Mouse (Mus musculus) hindbrain, embryonic 11.5 days (tissue): ENCODE results near the gene Plxnc1. TPM values are rescaled to one million over a fixed set of nuclear protein-coding genes. Genes with fewer than 3 reads are reported as not detected.
A peak's percentile ranks its signal among the peaks of the same experiment; 100 is the strongest.

Experiments used
- ATAC-seq: fragments of 200-750 bp; cut with Nextera tagmentation; 2 replicates; pipeline ENCODE4 v1.8.0; 2017; ENCODE audit warnings: mild to moderate bottlenecking, moderate TSS enrichment, moderate library complexity; ENCODE audit not compliant: low FRiP score
- DNase-seq: peaks from one replicate; pipeline ENCODE4 v3.0.0-alpha.2; 2015; ENCODE audit warnings: low spot score
- H3K27ac ChIP-seq: fragments of 300-500 bp; sonication (generic); 2 replicates; pipeline ENCODE4 v1.5.1; 2014; ENCODE audit warnings: mild to moderate bottlenecking, low read depth, low read length
- H3K27me3 ChIP-seq: fragments of 300-500 bp; sonication (generic); 2 replicates; pipeline ENCODE4 v1.6.1; 2014; ENCODE audit warnings: mild to moderate bottlenecking, low read length, moderate library complexity, mixed read lengths; ENCODE audit not compliant: control insufficient read depth, insufficient read depth
- H3K36me3 ChIP-seq: fragments of 300-500 bp; sonication (generic); 2 replicates; pipeline ENCODE4 v1.6.1; 2014; ENCODE audit warnings: mild to moderate bottlenecking, low read length, moderate library complexity, mixed read lengths; ENCODE audit not compliant: control insufficient read depth, insufficient read depth
- H3K4me1 ChIP-seq: fragments of 300-500 bp; sonication (generic); replicated peaks from 2 replicates; pipeline ENCODE4 v1.6.1; 2014; ENCODE audit warnings: low read length, mixed read lengths; ENCODE audit not compliant: control insufficient read depth, insufficient read depth
- H3K4me2 ChIP-seq: fragments of 300-500 bp; sonication (generic); replicated peaks from 2 replicates; pipeline ENCODE4 v1.6.1; 2014; ENCODE audit warnings: mild to moderate bottlenecking, low read depth, low read length
- H3K4me3 ChIP-seq: fragments of 300-500 bp; sonication (generic); 2 replicates; pipeline ENCODE4 v1.5.1; 2014; ENCODE audit warnings: low read depth, low read length
- H3K9ac ChIP-seq: fragments of 300-500 bp; sonication (generic); 2 replicates; pipeline ENCODE4 v1.6.1; 2014; ENCODE audit warnings: low read depth, low read length
- H3K9me3 ChIP-seq: fragments of 300-500 bp; sonication (generic); 2 replicates; pipeline ENCODE4 v1.6.1; 2016; ENCODE audit warnings: low read length; ENCODE audit not compliant: control insufficient read depth
- WGBS: fragments of 180-500 bp; shearing (Covaris S2); extraction: QIAGEN DNeasy Blood & Tissue Kit; methylation state at CpG from one replicate; pipeline ENCODE4 v1.1.7; 2014; 5-methylcytosine and 5-hydroxymethylcytosine counted together
- polyA plus RNA-seq: library from polyadenylated mRNA; unstranded; fragments of >200 nt; fragmentation: Nextera tagmentation; extraction: Ambion mirVana; gene quantifications from 2 replicates; pipeline ENCODE4 v1.2.1, GENCODE M21; 2014

The Plxnc1 gene
- 3.3 and 4.5 TPM in 2 replicates for polyA plus RNA-seq

- Histone ChIP-seq H3K36me3 (no peaks in the 10 kb centered on the region), H3K27ac (peak within 1 kb of the TSS; percentile 88), H3K9me3 (no peaks in the 10 kb centered on the region), H3K27me3 (peaks cover 11% of the 10 kb centered on the region), H3K4me3 (peak within 1 kb of the TSS; percentile 68), H3K4me1 (0 out of 2 replicates have a peak, but pooled peaks cover 3% of the 10 kb centered on the region), H3K9ac (peak within 1 kb of the TSS; percentile 78), H3K4me2 (peak within 1 kb of the TSS; percentile 93)
- DNase-seq (peak; percentile 78), ATAC-seq (peak; percentile 68)
- WGBS, result under 1% methylated on average over 27 of the region's 57 CpGs
Measured at GRCm38 (mm10) chr10:94944691-94945205, at the start of gene Plxnc1. TSS of gene Plxnc1 (minus strand) at chr10:94944835.

GRCm38 (mm10) chr10:94992127-94992526 lies 47.5 kb upstream of the Plxnc1 start:
- WGBS, result 10% methylated on average over 9 of the region's 9 CpGs
- Histone ChIP-seq H3K36me3 (no peaks in the 10 kb centered on the region), H3K4me1 (no peaks in the 10 kb centered on the region; the same call in 1 of the 2 replicates), H3K9me3 (no peaks in the 10 kb centered on the region), H3K4me3 (no peak overlapping the region), H3K27me3 (no peaks in the 10 kb centered on the region), H3K4me2 (no peak overlapping the region), H3K9ac (no peak overlapping the region), H3K27ac (no peak overlapping the region)
- DNase-seq (peak; percentile 85), ATAC-seq (peak; percentile 60)

GRCm38 (mm10) chr10:94991564-94992097 lies 47.0 kb upstream of the Plxnc1 start:
- Histone ChIP-seq H3K9me3 (no peaks in the 10 kb centered on the region), H3K4me2 (peak overlapping the region; percentile 22; the same call in 1 of the 2 replicates), H3K27ac (no peak overlapping the region), H3K9ac (no peak overlapping the region), H3K4me1 (no peaks in the 10 kb centered on the region; the same call in 1 of the 2 replicates), H3K27me3 (no peaks in the 10 kb centered on the region), H3K4me3 (no peak overlapping the region), H3K36me3 (no peaks in the 10 kb centered on the region)
- DNase-seq (peak; percentile 80), ATAC-seq (peak; percentile 44)
- 22% methylated on average over 17 of the region's 17 CpGs for WGBS

- Histone ChIP-seq H3K27me3 (no peaks in the 10 kb centered on the region), H3K4me2 (0 out of 2 replicates have a peak overlapping the region, but pooled peaks have one; percentile 22), H3K9me3 (no peaks in the 10 kb centered on the region), H3K27ac (no peak overlapping the region), H3K4me1 (no peaks in the 10 kb centered on the region; the same call in 1 of the 2 replicates), H3K36me3 (no peaks in the 10 kb centered on the region), H3K9ac (no peak overlapping the region), H3K4me3 (no peak overlapping the region)
- DNase-seq (peak; percentile 32), ATAC-seq (peak; percentile 20)
- 24% methylated on average over 17 of the region's 17 CpGs for WGBS
Measured at GRCm38 (mm10) chr10:94990768-94991563, 46.3 kb upstream of the Plxnc1 start.

- WGBS, result 88% methylated on average over 5 of the region's 5 CpGs
- ATAC-seq (no peak), DNase-seq (no peak)
- Histone ChIP-seq H3K9ac (no peak overlapping the region), H3K36me3 (no peaks in the 10 kb centered on the region), H3K4me1 (no peaks in the 10 kb centered on the region; the same call in 1 of the 2 replicates), H3K27ac (no peak overlapping the region), H3K27me3 (no peaks in the 10 kb centered on the region), H3K9me3 (no peaks in the 10 kb centered on the region), H3K4me2 (no peak overlapping the region), H3K4me3 (no peak overlapping the region)
Measured at GRCm38 (mm10) chr10:94989321-94989720, 44.7 kb upstream of the Plxnc1 start.

GRCm38 (mm10) chr10:94985103-94985502 lies 40.5 kb upstream of the Plxnc1 start:
- Histone ChIP-seq H3K4me1 (no peaks in the 10 kb centered on the region), H3K36me3 (no peaks in the 10 kb centered on the region), H3K27me3 (no peaks in the 10 kb centered on the region), H3K4me3 (no peak overlapping the region), H3K9ac (no peak overlapping the region), H3K9me3 (no peaks in the 10 kb centered on the region), H3K4me2 (no peak overlapping the region), H3K27ac (no peak overlapping the region)
- no peak for ATAC-seq
- no peak for DNase-seq
- WGBS, result 85% methylated on average over 1 of the region's 1 CpGs

- H3K4me1 ChIP-seq, result peaks cover 6% of the 10 kb centered on the region
- no peak overlapping the region for H3K4me2 ChIP-seq
- H3K9me3 ChIP-seq, result no peaks in the 10 kb centered on the region
- no peaks in the 10 kb centered on the region for H3K36me3 ChIP-seq
- no peak overlapping the region for H3K9ac ChIP-seq
- ATAC-seq, result no peak
- 89% methylated on average over 8 of the region's 8 CpGs for WGBS
- H3K27me3 ChIP-seq, result no peaks in the 10 kb centered on the region
- H3K27ac ChIP-seq, result no peak overlapping the region
- H3K4me3 ChIP-seq, result no peak overlapping the region
- DNase-seq, result no peak
Measured at GRCm38 (mm10) chr10:94982528-94982927, 37.9 kb upstream of the Plxnc1 start.

GRCm38 (mm10) chr10:94981466-94982138 lies 37.0 kb upstream of the Plxnc1 start:
- ATAC-seq (no peak), DNase-seq (no peak)
- Histone ChIP-seq H3K36me3 (no peaks in the 10 kb centered on the region), H3K27ac (no peak overlapping the region), H3K4me2 (no peak overlapping the region), H3K9ac (no peak overlapping the region), H3K9me3 (no peaks in the 10 kb centered on the region), H3K4me3 (no peak overlapping the region), H3K4me1 (peaks cover 6% of the 10 kb centered on the region), H3K27me3 (no peaks in the 10 kb centered on the region)
- WGBS, result 50% methylated on average over 12 of the region's 12 CpGs
